Mouse (Mus musculus) urinary bladder, postnatal 10 days (tissue): ENCODE results near the gene Gm7861.
"Not testable (repeated sequence)": the region's sequence is repeated elsewhere in the genome, so short reads cannot be mapped to it uniquely, and the experiment has no call there.

Experiments
- DNase-seq: peaks from one replicate; pipeline ENCODE4 v3.0.0; 2022; ENCODE audit warnings: low spot score

Gm7861 gene

GRCm38 (mm10) chr8:21594408-21594807, at the start of gene Gm7861:
Gm7861 (minus strand) TSS chr8:21594508.
- not testable (repeated sequence) for DNase-seq

DNA sequence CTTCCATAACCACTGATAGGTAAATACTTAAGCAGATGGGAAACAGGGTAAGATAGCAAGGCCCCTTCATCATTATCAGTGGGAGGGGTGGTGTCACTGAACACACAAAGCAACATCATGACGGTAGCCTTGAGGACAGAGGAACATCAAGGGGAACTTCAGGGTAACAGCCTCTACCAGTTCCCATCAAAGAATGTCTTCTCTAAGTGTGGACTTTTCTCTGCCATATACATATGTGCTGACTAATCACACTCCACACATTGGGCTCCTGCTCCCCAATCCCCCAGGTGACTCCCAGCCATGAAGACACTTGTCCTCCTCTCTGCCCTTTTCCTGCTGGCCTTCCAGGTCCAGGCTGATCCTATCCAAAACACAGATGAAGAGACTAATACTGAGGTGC, 23.6 kb upstream of the Gm7861 start, which contains the start of gene Defa26:
Defa26 (plus strand) TSS at position 301 of the 400 bp plus-strand sequence.
- DNase-seq = not testable (repeated sequence)

DNA sequence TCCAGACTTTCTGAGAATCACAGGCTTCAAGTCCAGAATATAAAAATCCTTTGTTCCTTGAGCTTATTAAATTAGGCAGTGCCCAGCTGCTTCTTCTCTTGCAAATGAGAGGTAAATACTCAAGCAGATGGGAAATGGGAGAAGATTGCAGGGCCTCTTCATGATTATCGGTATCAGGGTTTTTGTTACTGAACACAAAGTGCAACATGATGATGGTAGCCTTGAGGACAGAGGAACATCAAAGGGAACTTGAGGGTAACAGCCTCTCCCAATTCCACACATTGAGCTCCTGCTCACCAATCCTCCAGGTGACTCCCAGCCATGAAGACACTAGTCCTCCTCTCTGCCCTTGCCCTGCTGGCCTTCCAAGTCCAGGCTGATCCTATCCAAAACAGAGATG, 11.6 kb downstream of the Gm7861 start, which contains the start of gene Defa28:
Defa28 (plus strand) TSS at position 301 of the 400 bp plus-strand sequence.
- not testable (repeated sequence) for DNase-seq

DNA sequence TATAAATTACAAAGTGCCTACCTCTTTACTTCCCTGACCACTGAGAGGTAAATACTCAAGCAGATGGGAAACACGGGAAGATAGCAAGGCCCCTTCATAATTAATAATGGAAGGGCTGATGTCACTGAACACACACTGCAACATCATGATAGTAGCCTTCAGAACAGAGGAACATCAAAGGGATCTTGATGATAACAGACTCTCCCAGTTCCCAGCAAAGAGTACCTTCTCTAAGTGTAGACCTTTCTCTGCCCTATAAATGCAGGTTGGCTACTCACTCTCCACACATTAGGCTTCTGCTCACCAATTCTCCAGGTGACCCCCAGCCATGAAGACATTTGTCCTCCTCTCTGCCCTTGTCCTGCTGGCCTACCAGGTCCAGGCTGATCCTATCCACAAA, 29.2 kb downstream of the Gm7861 start, which contains the start of gene Defa37:
Defa37 (plus strand) TSS at position 301 of the 400 bp plus-strand sequence.
- DNase-seq = not testable (repeated sequence)
